Mouse (Mus musculus) heart, postnatal 0 days (tissue): ENCODE measurements around the gene Scn8a.

Experiments
- CTCF ChIP-seq: IDR thresholded peaks from 2 replicates; pipeline ENCODE4 v1.5.1; 2016; ENCODE audit warnings: antibody characterized with exemption, control low read depth, low read depth
- EP300 ChIP-seq: IDR thresholded peaks from 2 replicates; pipeline ENCODE4 v1.6.1; 2016; ENCODE audit warnings: antibody characterized with exemption, low read depth

GRCm38 (mm10) chr15:100960958-100961357 lies 91.3 kb downstream of the Scn8a start:
- TF ChIP-seq CTCF: no peak
- no peak for TF ChIP-seq EP300
